Mouse (Mus musculus): ENCODE measurements around the gene Crybg1. TPM values are rescaled to one million over a fixed set of nuclear protein-coding genes. Genes with fewer than 3 reads are reported as not detected.

Crybg1 gene
- polyA plus RNA-seq, 1 experiment from 2014 or later: 0.16 TPM

GRCm38 (mm10) chr10:44065848-44066360, 82.7 kb downstream of the Crybg1 start:
- Histone ChIP-seq H3K4me3 (ENCODE audit: low read length) (no peak overlapping the region), H3K9me3 (ENCODE audit: control insufficient read depth, low read length) (no peaks in the 10 kb centered on the region), H3K9ac (ENCODE audit: low read depth, low read length) (no peak overlapping the region), H3K36me3 (ENCODE audit: control insufficient read depth, insufficient read depth, low read length) (no peaks in the 10 kb centered on the region), H3K27me3 (replicated peaks; ENCODE audit: control insufficient read depth, insufficient read depth, low read length) (no peaks in the 10 kb centered on the region), H3K4me2 (ENCODE audit: low read length) (no peak overlapping the region), H3K4me1 (ENCODE audit: control insufficient read depth, insufficient read depth, low read depth, low read length) (no peaks in the 10 kb centered on the region), H3K27ac (ENCODE audit: low read depth, low read length) (no peak overlapping the region)
- WGBS: 94% methylated on average over 6 of the region's 6 CpGs
- no peak for ATAC-seq

GRCm38 (mm10) chr10:44062981-44063380, 85.7 kb downstream of the Crybg1 start:
- Histone ChIP-seq H3K9ac (ENCODE audit: low read depth, low read length) (no peak overlapping the region), H3K36me3 (ENCODE audit: control insufficient read depth, insufficient read depth, low read length) (no peaks in the 10 kb centered on the region), H3K4me3 (ENCODE audit: low read length) (no peak overlapping the region), H3K27me3 (replicated peaks; ENCODE audit: control insufficient read depth, insufficient read depth, low read length) (no peaks in the 10 kb centered on the region), H3K4me2 (ENCODE audit: low read length) (no peak overlapping the region), H3K27ac (ENCODE audit: low read depth, low read length) (no peak overlapping the region), H3K4me1 (ENCODE audit: control insufficient read depth, insufficient read depth, low read depth, low read length) (no peaks in the 10 kb centered on the region), H3K9me3 (ENCODE audit: control insufficient read depth, low read length) (no peaks in the 10 kb centered on the region)
- WGBS: 95% methylated on average over 4 of the region's 4 CpGs
- no peak for ATAC-seq

GRCm38 (mm10) chr10:44050913-44051312, 97.7 kb downstream of the Crybg1 start:
- WGBS: 68% methylated on average over 6 of the region's 6 CpGs
- no peak for ATAC-seq
- H3K27ac ChIP-seq (ENCODE audit: low read depth, low read length): no peak overlapping the region

DNA sequence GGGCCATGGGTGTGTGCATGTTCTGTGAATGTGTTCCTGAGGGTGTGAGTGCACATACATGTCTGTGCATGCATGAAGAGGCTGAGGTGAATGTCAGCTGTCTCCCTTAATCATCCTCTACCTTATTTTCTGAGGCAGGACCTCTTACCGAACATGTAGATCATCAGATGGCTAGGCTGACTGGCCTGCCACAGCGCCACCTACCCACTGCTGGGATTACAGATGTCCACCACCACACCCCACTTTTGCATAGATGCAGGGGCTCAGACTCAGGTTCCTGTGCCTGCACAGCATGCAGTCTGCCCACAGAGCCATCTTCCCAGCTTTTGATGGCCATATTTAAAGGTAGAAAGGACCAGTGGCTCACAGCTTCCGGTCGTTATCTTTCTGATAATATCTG, 103.9 kb downstream of the Crybg1 start:
- Histone ChIP-seq H3K27ac (ENCODE audit: low read depth, low read length) (no peak overlapping the region), H3K9me3 (ENCODE audit: control insufficient read depth, low read length) (no peaks in the 10 kb centered on the region), H3K4me1 (ENCODE audit: control insufficient read depth, insufficient read depth, low read depth, low read length) (no peaks in the 10 kb centered on the region), H3K9ac (ENCODE audit: low read depth, low read length) (no peak overlapping the region), H3K4me2 (ENCODE audit: low read length) (no peak overlapping the region), H3K36me3 (ENCODE audit: control insufficient read depth, insufficient read depth, low read length) (no peaks in the 10 kb centered on the region), H3K4me3 (ENCODE audit: low read length) (no peak overlapping the region), H3K27me3 (replicated peaks; ENCODE audit: control insufficient read depth, insufficient read depth, low read length) (no peaks in the 10 kb centered on the region)
- ATAC-seq: no peak
- WGBS: 79% methylated on average over 4 of the region's 4 CpGs

More at GRCm38 (mm10) chr10:44050913-44051312, 97.7 kb downstream of the Crybg1 start:
- Histone ChIP-seq H3K9ac (ENCODE audit: low read depth, low read length) (no peak overlapping the region), H3K4me1 (ENCODE audit: control insufficient read depth, insufficient read depth, low read depth, low read length) (no peaks in the 10 kb centered on the region), H3K4me3 (ENCODE audit: low read length) (no peak overlapping the region), H3K36me3 (ENCODE audit: control insufficient read depth, insufficient read depth, low read length) (no peaks in the 10 kb centered on the region), H3K27me3 (replicated peaks; ENCODE audit: control insufficient read depth, insufficient read depth, low read length) (no peaks in the 10 kb centered on the region), H3K9me3 (ENCODE audit: control insufficient read depth, low read length) (no peaks in the 10 kb centered on the region), H3K4me2 (ENCODE audit: low read length) (no peak overlapping the region)

DNA sequence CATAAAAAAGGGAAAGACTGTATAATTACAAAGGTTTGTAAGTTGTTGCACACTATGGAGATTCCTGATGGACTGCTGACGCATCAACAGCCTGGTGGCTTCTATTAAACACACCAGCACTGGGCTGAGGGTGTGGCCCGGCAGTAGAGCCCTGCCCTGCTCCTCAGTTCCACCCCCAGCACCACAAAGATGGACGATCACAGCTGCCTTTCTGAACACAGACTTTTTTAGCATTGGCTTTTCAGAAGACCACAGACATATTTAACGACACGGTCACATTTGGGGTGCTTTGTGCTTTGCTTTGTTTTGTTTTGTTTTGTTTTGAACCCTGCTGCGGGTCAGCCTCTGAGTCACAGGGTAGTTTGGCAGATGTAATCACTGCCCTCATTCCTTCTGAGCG, 105.0 kb downstream of the Crybg1 start:
- no peaks in the 10 kb centered on the region for H3K9me3 ChIP-seq (ENCODE audit: control insufficient read depth, low read length)
- WGBS: 73% methylated on average over 7 of the region's 7 CpGs
- no peak overlapping the region for H3K4me2 ChIP-seq (ENCODE audit: low read length)
- no peaks in the 10 kb centered on the region for H3K36me3 ChIP-seq (ENCODE audit: control insufficient read depth, insufficient read depth, low read length)
- H3K9ac ChIP-seq (ENCODE audit: low read depth, low read length): no peak overlapping the region
- no peaks in the 10 kb centered on the region for H3K27me3 ChIP-seq (replicated peaks; ENCODE audit: control insufficient read depth, insufficient read depth, low read length)
- H3K4me1 ChIP-seq (ENCODE audit: control insufficient read depth, insufficient read depth, low read depth, low read length): no peaks in the 10 kb centered on the region
- H3K4me3 ChIP-seq (ENCODE audit: low read length): no peak overlapping the region
- no peak overlapping the region for H3K27ac ChIP-seq (ENCODE audit: low read depth, low read length)
- ATAC-seq: no peak

DNA sequence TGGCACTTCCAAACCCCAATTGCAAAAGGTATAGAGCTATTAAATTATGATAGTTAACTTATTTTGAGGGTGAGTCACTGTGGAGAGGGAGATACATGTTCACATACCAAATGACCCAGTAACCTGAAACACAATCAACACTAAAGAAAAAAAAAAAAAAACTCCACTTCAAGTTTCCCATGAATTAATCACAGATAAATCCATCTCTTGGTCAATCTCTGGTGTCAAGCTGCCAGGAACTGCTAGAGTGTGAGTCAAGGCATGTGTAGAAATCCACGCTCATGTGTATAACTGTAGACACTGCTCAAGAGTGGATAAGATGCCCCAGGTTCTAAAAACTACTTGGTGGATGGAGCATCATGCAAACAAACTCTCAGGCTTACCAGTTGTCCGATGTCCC, 109.5 kb downstream of the Crybg1 start:
- no peak for ATAC-seq
- no peak overlapping the region for H3K27ac ChIP-seq (ENCODE audit: low read depth, low read length)
- 75% methylated on average over 2 of the region's 2 CpGs for WGBS
- no peak overlapping the region for H3K4me2 ChIP-seq (ENCODE audit: low read length)
- H3K4me3 ChIP-seq (ENCODE audit: low read length): no peak overlapping the region
- H3K9me3 ChIP-seq (ENCODE audit: control insufficient read depth, low read length): no peaks in the 10 kb centered on the region
- H3K9ac ChIP-seq (ENCODE audit: low read depth, low read length): no peak overlapping the region
- no peaks in the 10 kb centered on the region for H3K36me3 ChIP-seq (ENCODE audit: control insufficient read depth, insufficient read depth, low read length)
- no peaks in the 10 kb centered on the region for H3K4me1 ChIP-seq (ENCODE audit: control insufficient read depth, insufficient read depth, low read depth, low read length)
- H3K27me3 ChIP-seq (replicated peaks; ENCODE audit: control insufficient read depth, insufficient read depth, low read length): no peaks in the 10 kb centered on the region

- Histone ChIP-seq H3K9ac (ENCODE audit: low read depth, low read length) (no peak overlapping the region), H3K4me3 (ENCODE audit: low read length) (no peak overlapping the region), H3K36me3 (ENCODE audit: control insufficient read depth, insufficient read depth, low read length) (no peaks in the 10 kb centered on the region), H3K4me1 (ENCODE audit: control insufficient read depth, insufficient read depth, low read depth, low read length) (no peaks in the 10 kb centered on the region), H3K4me2 (ENCODE audit: low read length) (no peak overlapping the region), H3K27me3 (replicated peaks; ENCODE audit: control insufficient read depth, insufficient read depth, low read length) (no peaks in the 10 kb centered on the region), H3K27ac (ENCODE audit: low read depth, low read length) (no peak overlapping the region), H3K9me3 (ENCODE audit: control insufficient read depth, low read length) (no peaks in the 10 kb centered on the region)
- WGBS: 59% methylated on average over 11 of the region's 11 CpGs
- no peak for ATAC-seq
Observed at GRCm38 (mm10) chr10:44037918-44038544, 110.6 kb downstream of the Crybg1 start.

GRCm38 (mm10) chr10:44029566-44029965, 119.1 kb downstream of the Crybg1 start:
- no peaks in the 10 kb centered on the region for H3K36me3 ChIP-seq (ENCODE audit: control insufficient read depth, insufficient read depth, low read length)
- H3K4me3 ChIP-seq (ENCODE audit: low read length): no peak overlapping the region
- no peak overlapping the region for H3K9ac ChIP-seq (ENCODE audit: low read depth, low read length)
- no peak overlapping the region for H3K4me2 ChIP-seq (ENCODE audit: low read length)
- H3K9me3 ChIP-seq (ENCODE audit: control insufficient read depth, low read length): no peaks in the 10 kb centered on the region
- no peak for ATAC-seq
- H3K4me1 ChIP-seq (ENCODE audit: control insufficient read depth, insufficient read depth, low read depth, low read length): no peaks in the 10 kb centered on the region
- no peaks in the 10 kb centered on the region for H3K27me3 ChIP-seq (replicated peaks; ENCODE audit: control insufficient read depth, insufficient read depth, low read length)
- H3K27ac ChIP-seq (ENCODE audit: low read depth, low read length): no peak overlapping the region
- WGBS: 95% methylated on average over 3 of the region's 3 CpGs

- no peaks in the 10 kb centered on the region for H3K4me1 ChIP-seq (ENCODE audit: control insufficient read depth, insufficient read depth, low read depth, low read length)
- no peak overlapping the region for H3K4me2 ChIP-seq (ENCODE audit: low read length)
Observed at GRCm38 (mm10) chr10:44027226-44027625, 121.4 kb downstream of the Crybg1 start.

More at GRCm38 (mm10) chr10:44027226-44027625, 121.4 kb downstream of the Crybg1 start:
- Histone ChIP-seq H3K27me3 (replicated peaks; ENCODE audit: control insufficient read depth, insufficient read depth, low read length) (no peaks in the 10 kb centered on the region), H3K4me3 (ENCODE audit: low read length) (no peak overlapping the region), H3K36me3 (ENCODE audit: control insufficient read depth, insufficient read depth, low read length) (no peaks in the 10 kb centered on the region), H3K9me3 (ENCODE audit: control insufficient read depth, low read length) (no peaks in the 10 kb centered on the region), H3K9ac (ENCODE audit: low read depth, low read length) (no peak overlapping the region), H3K27ac (ENCODE audit: low read depth, low read length) (no peak overlapping the region)
- ATAC-seq: no peak
- WGBS: 50% methylated on average over 1 of the region's 1 CpGs

Measured in hindbrain, embryonic 16.5 days (tissue).